Mouse (Mus musculus) lung, adult 2 months (tissue): ENCODE data around the gene Slc15a2. TPM values are rescaled to one million over a fixed set of nuclear protein-coding genes. Genes with fewer than 3 reads are reported as not detected.

Source experiments
- DNase-seq: peaks from one replicate; pipeline ENCODE4 v3.0.0; 2022
- H3K4me1 ChIP-seq: fragments of 200-500 bp; 2 replicates; pipeline ENCODE4 v1.6.1; 2011; ENCODE audit warnings: low read length; ENCODE audit not compliant: control insufficient read depth, insufficient read depth
- H3K4me3 ChIP-seq: fragments of 200-500 bp; replicated peaks from 2 replicates; pipeline ENCODE3; 2011; ENCODE audit warnings: low read depth, mild to moderate bottlenecking, control low read depth, low read length; ENCODE audit errors: extremely low read depth
- CTCF ChIP-seq: fragments of 200-500 bp; IDR thresholded peaks from 2 replicates; pipeline ENCODE4 v1.5.1; 2011; ENCODE audit warnings: mild to moderate bottlenecking, low read length, control low read depth; ENCODE audit not compliant: insufficient read depth
- POLR2A ChIP-seq: fragments of 200-500 bp; IDR thresholded peaks from 2 replicates; pipeline ENCODE4 v1.6.1; 2011; ENCODE audit warnings: low read depth, mild to moderate bottlenecking, control low read depth, low read length, borderline replicate concordance; ENCODE audit errors: extremely low read depth
- WGBS: fragments of 180-500 bp; shearing (Covaris S2); methylation state at CpG from one replicate; pipeline ENCODE4 v1.1.7; 2018; 5-methylcytosine and 5-hydroxymethylcytosine counted together
- polyA plus RNA-seq: library from polyadenylated mRNA; depleted of rRNA; stranded (reverse); fragments of >200 nt; gene quantifications from 2 replicates; pipeline ENCODE4 v1.2.3, GENCODE M21; 2012

Slc15a2 gene
- polyA plus RNA-seq, 1 experiment: 13.9 TPM

- WGBS: 58% methylated on average over 2 of the region's 2 CpGs
- no peak for TF ChIP-seq CTCF
- TF ChIP-seq POLR2A: no peak
- H3K4me1 ChIP-seq: no peaks in the 10 kb centered on the region; the same call in none of the 2 replicates
- no peak for DNase-seq
- no peak overlapping the region for H3K4me3 ChIP-seq
Measured at GRCm38 (mm10) chr16:36771244-36771643, 13.5 kb downstream of the Slc15a2 start.

- peak; percentile 27 for DNase-seq
- WGBS: 62% methylated on average over 4 of the region's 4 CpGs
- TF ChIP-seq POLR2A (no peak), CTCF (no peak)
Measured at GRCm38 (mm10) chr16:36770830-36771229, 13.9 kb downstream of the Slc15a2 start.

GRCm38 (mm10) chr16:36770191-36770771 lies 14.5 kb downstream of the Slc15a2 start:
- 77% methylated on average over 9 of the region's 13 CpGs for WGBS
- Histone ChIP-seq H3K4me3 (no peak overlapping the region), H3K4me1 (no peaks in the 10 kb centered on the region; the same call in none of the 2 replicates)
- TF ChIP-seq POLR2A (no peak), CTCF (no peak)
- DNase-seq: no peak

More at GRCm38 (mm10) chr16:36770830-36771229, 13.9 kb downstream of the Slc15a2 start:
- no peaks in the 10 kb centered on the region; the same call in none of the 2 replicates for H3K4me1 ChIP-seq
- no peak overlapping the region for H3K4me3 ChIP-seq

- DNase-seq: no peak
- WGBS: 73% methylated on average over 3 of the region's 3 CpGs
- TF ChIP-seq POLR2A (no peak), CTCF (no peak)
- Histone ChIP-seq H3K4me1 (no peaks in the 10 kb centered on the region), H3K4me3 (no peak overlapping the region)
Measured at GRCm38 (mm10) chr16:36751979-36752378, 32.8 kb downstream of the Slc15a2 start.

GRCm38 (mm10) chr16:36747767-36748166 lies 37.0 kb downstream of the Slc15a2 start:
- WGBS: 31% methylated on average over 2 of the region's 2 CpGs
- DNase-seq: no peak
- TF ChIP-seq CTCF: no peak
- no peak for TF ChIP-seq POLR2A
- no peak overlapping the region for H3K4me3 ChIP-seq
- no peaks in the 10 kb centered on the region for H3K4me1 ChIP-seq

- DNase-seq: no peak
- 49% methylated on average over 4 of the region's 4 CpGs for WGBS
- TF ChIP-seq POLR2A (no peak), CTCF (no peak)
- H3K4me1 ChIP-seq: no peaks in the 10 kb centered on the region
- no peak overlapping the region for H3K4me3 ChIP-seq
Measured at GRCm38 (mm10) chr16:36747068-36747467, 37.7 kb downstream of the Slc15a2 start.

GRCm38 (mm10) chr16:36743580-36743979 lies 41.2 kb downstream of the Slc15a2 start:
- Histone ChIP-seq H3K4me3 (no peak overlapping the region), H3K4me1 (no peaks in the 10 kb centered on the region)
- DNase-seq: no peak
- 63% methylated on average over 8 of the region's 8 CpGs for WGBS
- TF ChIP-seq POLR2A (no peak), CTCF (no peak)

GRCm38 (mm10) chr16:36739404-36739930 lies 45.3 kb downstream of the Slc15a2 start:
- TF ChIP-seq POLR2A: no peak
- TF ChIP-seq CTCF: no peak
- 46% methylated on average over 4 of the region's 4 CpGs for WGBS
- Histone ChIP-seq H3K4me1 (no peaks in the 10 kb centered on the region), H3K4me3 (no peak overlapping the region)
- no peak for DNase-seq

GRCm38 (mm10) chr16:36735421-36735820 lies 49.3 kb downstream of the Slc15a2 start:
- Histone ChIP-seq H3K4me1 (no peaks in the 10 kb centered on the region), H3K4me3 (no peak overlapping the region)
- peak; percentile 24 for DNase-seq
- 71% methylated on average over 3 of the region's 3 CpGs for WGBS
- TF ChIP-seq CTCF (peak; percentile 51; the same call in 1 of the 2 replicates), POLR2A (no peak)

GRCm38 (mm10) chr16:36733827-36734226 lies 50.9 kb downstream of the Slc15a2 start:
- no peak overlapping the region for H3K4me3 ChIP-seq
- DNase-seq: no peak
- WGBS: 27% methylated on average over 1 of the region's 1 CpGs
- no peaks in the 10 kb centered on the region for H3K4me1 ChIP-seq
- TF ChIP-seq CTCF (no peak), POLR2A (no peak)
